Mouse (Mus musculus) testis, adult 2 months (tissue): ENCODE measurements around the gene Fbp1.

Experiments used
- CTCF ChIP-seq: fragments of 200-500 bp; IDR thresholded peaks from 2 replicates; pipeline ENCODE4 v1.5.1; 2012; ENCODE audit warnings: low read depth, mild to moderate bottlenecking, inconsistent platforms, low read length, moderate library complexity; ENCODE audit not compliant: control insufficient read depth, insufficient read depth, insufficient replicate concordance
- POLR2A ChIP-seq: fragments of 200-500 bp; IDR thresholded peaks from 2 replicates; pipeline ENCODE4 v1.6.1; 2012; ENCODE audit warnings: low read depth, mild to moderate bottlenecking, inconsistent platforms, low read length, moderate library complexity; ENCODE audit not compliant: control insufficient read depth

GRCm38 (mm10) chr13:62881336-62881735 lies 6.7 kb downstream of the Fbp1 start:
- no peak for TF ChIP-seq CTCF
- TF ChIP-seq POLR2A = no peak
